ENCODE assay signal across 8 mouse cellular contexts in the genomic region with DNA sequence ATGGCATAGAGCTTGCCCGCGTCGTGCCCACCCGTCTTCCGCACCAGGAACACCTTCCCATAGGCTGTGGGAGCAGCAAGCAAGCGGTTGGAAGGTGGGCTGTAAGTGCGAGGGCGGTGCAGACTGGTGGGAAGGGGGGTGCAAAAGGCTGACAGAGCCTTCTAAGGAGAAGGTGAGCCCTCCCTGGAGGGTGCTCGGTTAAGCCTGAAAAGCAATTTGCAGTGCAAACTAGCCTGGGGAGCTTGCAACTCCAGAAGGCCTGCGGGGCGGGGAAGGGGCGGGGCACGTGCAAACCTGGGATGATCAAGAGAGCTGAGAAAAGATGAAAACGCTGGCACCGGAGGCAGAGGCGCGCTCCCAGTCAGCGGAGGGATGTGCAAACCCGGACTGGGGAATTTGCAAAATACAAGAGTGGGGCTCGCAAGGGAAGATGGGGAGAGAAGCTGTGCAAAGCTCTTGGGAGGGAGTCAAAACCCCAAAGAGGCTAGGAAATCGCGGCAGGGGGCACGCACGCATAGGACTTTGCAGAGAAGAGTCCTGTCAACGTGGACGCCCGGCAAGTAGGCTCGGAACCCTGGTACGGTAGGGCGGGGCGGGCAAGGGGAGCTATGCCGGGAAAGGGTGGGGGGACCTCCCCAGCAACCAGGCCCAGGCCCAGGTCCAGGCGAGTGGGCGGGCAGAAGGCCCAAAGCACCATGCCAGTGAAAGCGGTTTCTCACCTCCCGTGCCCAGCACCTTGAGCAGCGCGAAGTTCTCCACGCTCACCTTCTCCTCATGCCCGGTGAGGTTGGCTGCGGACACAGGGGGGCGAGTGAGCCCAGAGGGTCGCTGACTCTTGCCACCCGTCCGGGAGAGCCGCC. TPM values are rescaled to one million over a fixed set of nuclear protein-coding genes. Genes with fewer than 3 reads are reported as not detected.
A peak's percentile ranks its signal among the peaks of the same experiment; 100 is the strongest.
DNase-seq lines count a peak whose midpoint lies in the region; ATAC-seq lines count a peak whose summit lies in the region.

No protein-coding gene starts in this region.

- no peaks in the 10 kb centered on the region for H3K9me3 ChIP-seq in heart, embryonic 13.5 days

- H3K27ac ChIP-seq in heart, embryonic 13.5 days (replicated peaks) = 0 out of 2 replicates have a peak overlapping the region, but pooled peaks have one; percentile 2

- peaks cover 41% of the 10 kb centered on the region for H3K36me3 ChIP-seq in heart, embryonic 13.5 days

- H3K4me3 ChIP-seq in heart, embryonic 13.5 days = peak overlapping the region; percentile 85

- H3K4me1 ChIP-seq in heart, embryonic 13.5 days = peaks cover 17% of the 10 kb centered on the region

- peak overlapping the region; percentile 87 for H3K9ac ChIP-seq in heart, embryonic 13.5 days

- H3K4me2 ChIP-seq in heart, embryonic 13.5 days = peak overlapping the region; percentile 98

- WGBS in heart, embryonic 13.5 days = 2% methylated on average over 46 of the region's 46 CpGs

- peaks cover 68% of the 10 kb centered on the region for H3K27me3 ChIP-seq in heart, embryonic 13.5 days (replicated peaks)

- DNase-seq in 3T3-L1 (ENCODE audit: low read depth, low spot score) = peak; percentile 69
- DNase-seq in cerebellum, postnatal 10 days = peak; percentile 68 to 69
- DNase-seq in left cerebral cortex, adult 8-10 months (ENCODE audit: low spot score in 2 of 2) = peak; percentile 57 to 66
- DNase-seq in right cerebral cortex, postnatal 4 days = peak; percentile 62
- DNase-seq in ovary, postnatal 14 days (ENCODE audit: low spot score) = no peak

- ATAC-seq in CD4-positive, CD25-positive, alpha-beta regulatory T cell, adult 4 months = peak; percentile 27
- no peak for ATAC-seq in heart, embryonic 13.5 days (ENCODE audit: extremely low read depth, insufficient number of reproducible peaks, low FRiP score, low TSS enrichment)
- ATAC-seq in megakaryocyte, adult 5-6 weeks (ENCODE audit: poor library complexity, severe bottlenecking) = 0 out of 2 replicates have a peak, but pooled peaks have one; percentile 12

RNA-seq across cellular contexts. Expression of a gene that starts 0.6 kb away (rescaled TPM):
- 1 to 10 TPM; 6.4 to 8.3 TPM for polyA plus RNA-seq in CD4-positive, CD25-positive, alpha-beta regulatory T cell, adult 4 months (2017; shearing (Covaris generic))
- polyA plus RNA-seq in heart, embryonic 13.5 days (2015; fragmentation: Nextera tagmentation; extraction: Ambion mirVana) = 14.1 and 15.4 TPM in 2 replicates
- total RNA-seq in left cerebral cortex, adult 8-10 months (2022) = 10 to 100 TPM; 41.9 to 59.0 (median 49.0) TPM
- total RNA-seq in megakaryocyte, adult 5-6 weeks (2015) = 5.5 and 7.3 TPM in 2 replicates
- 17.2 and 21.4 TPM in 2 replicates for total RNA-seq in megakaryocyte, adult 5-6 weeks (2017)

RNA-seq across cellular contexts. Expression of a gene that starts 18.2 kb away (rescaled TPM):
- polyA plus RNA-seq in CD4-positive, CD25-positive, alpha-beta regulatory T cell, adult 4 months (2017; shearing (Covaris generic)) = 1 to 10 TPM; 3.1 to 5.2 TPM
- polyA plus RNA-seq in heart, embryonic 13.5 days (2015; fragmentation: Nextera tagmentation; extraction: Ambion mirVana) = 0.39 and 1.3 TPM in 2 replicates
- 1 to 10 TPM; 4.6 to 6.3 (median 5.8) TPM for total RNA-seq in left cerebral cortex, adult 8-10 months (2022)
- total RNA-seq in megakaryocyte, adult 5-6 weeks (2015) = 12.0 and 13.3 TPM in 2 replicates
- 45.9 and 78.0 TPM in 2 replicates for total RNA-seq in megakaryocyte, adult 5-6 weeks (2017)
